Mouse (Mus musculus) midbrain, postnatal 0 days (tissue): ENCODE measurements around the gene Trim21. TPM values are rescaled to one million over a fixed set of nuclear protein-coding genes. Genes with fewer than 3 reads are reported as not detected.

Experiments
- ATAC-seq: fragments of 200-750 bp; cut with Nextera tagmentation; 2 replicates; pipeline ENCODE4 v1.8.0; 2017; ENCODE audit warnings: moderate number of reproducible peaks, mild to moderate bottlenecking, moderate TSS enrichment, moderate library complexity; ENCODE audit not compliant: low FRiP score
- DNase-seq: peaks from one replicate; pipeline ENCODE4 v3.0.0-alpha.2; 2015; ENCODE audit warnings: low spot score
- H3K27ac ChIP-seq: fragments of 300-500 bp; sonication (generic); 2 replicates; pipeline ENCODE4 v1.5.1; 2014; ENCODE audit warnings: low read depth, mild to moderate bottlenecking, low read length, mixed read lengths
- H3K27me3 ChIP-seq: fragments of 300-500 bp; sonication (generic); 2 replicates; pipeline ENCODE4 v1.6.1; 2014; ENCODE audit warnings: low read length, control low read depth, mixed read lengths; ENCODE audit not compliant: insufficient read depth
- H3K36me3 ChIP-seq: fragments of 300-500 bp; sonication (generic); 2 replicates; pipeline ENCODE4 v1.6.1; 2014; ENCODE audit warnings: low read length, control low read depth, mixed read lengths; ENCODE audit not compliant: insufficient read depth
- H3K4me1 ChIP-seq: fragments of 300-500 bp; sonication (generic); 2 replicates; pipeline ENCODE4 v1.6.1; 2014; ENCODE audit warnings: mild to moderate bottlenecking, control low read depth, antibody characterized with exemption, low read length, mixed read lengths; ENCODE audit not compliant: insufficient read depth
- H3K4me2 ChIP-seq: fragments of 300-500 bp; sonication (generic); 2 replicates; pipeline ENCODE4 v1.6.1; 2014; ENCODE audit warnings: low read depth, mild to moderate bottlenecking, low read length, mixed read lengths; ENCODE audit not compliant: poor library complexity, severe bottlenecking
- H3K4me3 ChIP-seq: fragments of 300-500 bp; sonication (generic); 2 replicates; pipeline ENCODE4 v1.5.1; 2014; ENCODE audit warnings: low read depth, mild to moderate bottlenecking, low read length, moderate library complexity
- H3K9ac ChIP-seq: fragments of 300-500 bp; sonication (generic); replicated peaks from 2 replicates; pipeline ENCODE4 v1.6.1; 2014; ENCODE audit warnings: mild to moderate bottlenecking, low read length, moderate library complexity, mixed read lengths; ENCODE audit not compliant: poor library complexity, severe bottlenecking
- H3K9me3 ChIP-seq: fragments of 300-500 bp; sonication (generic); 2 replicates; pipeline ENCODE4 v1.6.1; 2016; ENCODE audit warnings: low read length, control low read depth
- CTCF ChIP-seq: IDR thresholded peaks from 2 replicates; pipeline ENCODE4 v1.5.1; 2016; ENCODE audit warnings: antibody characterized with exemption, mild to moderate bottlenecking
- WGBS: fragments of 180-500 bp; shearing (Covaris S2); extraction: QIAGEN DNeasy Blood & Tissue Kit; methylation state at CpG from one replicate; pipeline ENCODE4 v1.1.7; 2014; 5-methylcytosine and 5-hydroxymethylcytosine counted together
- polyA plus RNA-seq: library from polyadenylated mRNA; unstranded; fragments of >200 nt; fragmentation: Nextera tagmentation; extraction: Ambion mirVana; gene quantifications from 2 replicates; pipeline ENCODE4 v1.2.1, GENCODE M21; 2015
- total RNA-seq: library from RNA; depleted of rRNA; stranded (reverse); fragments of >200 nt; gene quantifications from 2 replicates; pipeline ENCODE4 v1.2.3, GENCODE M21; 2014; rRNA removed

Gene Trim21
- total and polyA plus RNA-seq, 2 experiments from 2014 or later: 0.42 to 3.8 TPM

GRCm38 (mm10) chr7:102511927-102512326 is 53.4 kb downstream of the Trim21 start:
- WGBS: 96% methylated on average over 10 of the region's 10 CpGs
- Histone ChIP-seq H3K4me2 (no peak overlapping the region), H3K4me3 (no peak overlapping the region), H3K36me3 (no peaks in the 10 kb centered on the region), H3K27me3 (peaks cover 5% of the 10 kb centered on the region; the same call in 1 of the 2 replicates), H3K9ac (no peak overlapping the region), H3K27ac (no peak overlapping the region), H3K9me3 (no peaks in the 10 kb centered on the region), H3K4me1 (no peaks in the 10 kb centered on the region)
- DNase-seq: no peak
- TF ChIP-seq CTCF: no peak
- ATAC-seq: no peak

- TF ChIP-seq CTCF: no peak
- WGBS: 76% methylated on average over 7 of the region's 7 CpGs
- Histone ChIP-seq H3K4me3 (no peak overlapping the region), H3K9ac (no peak overlapping the region), H3K27me3 (peaks cover 5% of the 10 kb centered on the region; the same call in 1 of the 2 replicates), H3K36me3 (no peaks in the 10 kb centered on the region), H3K4me2 (no peak overlapping the region), H3K4me1 (no peaks in the 10 kb centered on the region), H3K9me3 (no peaks in the 10 kb centered on the region), H3K27ac (no peak overlapping the region)
- DNase-seq (no peak), ATAC-seq (no peak)
Measured at GRCm38 (mm10) chr7:102509726-102510125, 55.6 kb downstream of the Trim21 start.

GRCm38 (mm10) chr7:102508666-102509065 is 56.6 kb downstream of the Trim21 start:
- no peak for TF ChIP-seq CTCF
- ATAC-seq: no peak

GRCm38 (mm10) chr7:102508066-102508465 is 57.2 kb downstream of the Trim21 start:
- H3K4me1 ChIP-seq: no peaks in the 10 kb centered on the region
- H3K27me3 ChIP-seq: no peaks in the 10 kb centered on the region
- H3K4me3 ChIP-seq: no peak overlapping the region
- no peak for ATAC-seq
- no peak overlapping the region for H3K9ac ChIP-seq
- no peak for DNase-seq
- H3K36me3 ChIP-seq: no peaks in the 10 kb centered on the region
- TF ChIP-seq CTCF: no peak
- H3K27ac ChIP-seq: no peak overlapping the region
- 93% methylated on average over 9 of the region's 9 CpGs for WGBS
- no peak overlapping the region for H3K4me2 ChIP-seq
- H3K9me3 ChIP-seq: no peaks in the 10 kb centered on the region

More at GRCm38 (mm10) chr7:102508666-102509065, 56.6 kb downstream of the Trim21 start:
- no peak overlapping the region for H3K4me2 ChIP-seq
- H3K9ac ChIP-seq: no peak overlapping the region
- no peak overlapping the region for H3K4me3 ChIP-seq
- H3K4me1 ChIP-seq: no peaks in the 10 kb centered on the region
- H3K27me3 ChIP-seq: peaks cover under 1% of the 10 kb centered on the region; the same call in 1 of the 2 replicates
- H3K9me3 ChIP-seq: no peaks in the 10 kb centered on the region
- no peaks in the 10 kb centered on the region for H3K36me3 ChIP-seq
- H3K27ac ChIP-seq: no peak overlapping the region
- 92% methylated on average over 6 of the region's 6 CpGs for WGBS
- no peak for DNase-seq

Other genes with a start within 250 kb of the Trim21 start
- 31.2 and 35.6 TPM in 2 replicates for gene Rrm1, start 123.8 kb downstream of the Trim21 start, total RNA-seq
- gene Rrm1, start 123.8 kb downstream of the Trim21 start, polyA plus RNA-seq: 25.0 and 26.1 TPM in 2 replicates
- gene Olfr543, start 83.8 kb downstream of the Trim21 start, total RNA-seq: not detected in 2 replicates
- gene Olfr543, start 83.8 kb downstream of the Trim21 start, polyA plus RNA-seq: 0.29 and 0.38 TPM in 2 replicates
- gene Olfr544, start 77.2 kb downstream of the Trim21 start, total RNA-seq: not detected in 2 replicates
- gene Olfr544, start 77.2 kb downstream of the Trim21 start, polyA plus RNA-seq: 0.12 TPM in 1 of 2 replicates, not detected in the other
- not detected in 2 replicates for gene Olfr545, start 65.9 kb downstream of the Trim21 start, total RNA-seq
- 0.07 and 0.17 TPM in 2 replicates for gene Olfr545, start 65.9 kb downstream of the Trim21 start, polyA plus RNA-seq
- not detected in 2 replicates for gene Olfr547, start 30.7 kb downstream of the Trim21 start, total RNA-seq
- gene Olfr547, start 30.7 kb downstream of the Trim21 start, polyA plus RNA-seq: not detected in 2 replicates
- not detected in 2 replicates for gene Olfr548-ps1, start 24.6 kb downstream of the Trim21 start, total RNA-seq
- gene Olfr548-ps1, start 24.6 kb downstream of the Trim21 start, polyA plus RNA-seq: not detected in 2 replicates
- gene Olfr549, start 15.6 kb downstream of the Trim21 start, total RNA-seq: not detected in 2 replicates
- gene Olfr549, start 15.6 kb downstream of the Trim21 start, polyA plus RNA-seq: not detected in 2 replicates
- gene Olfr550, start 6.0 kb upstream of the Trim21 start, total RNA-seq: not detected in 2 replicates
- not detected in 2 replicates for gene Olfr550, start 6.0 kb upstream of the Trim21 start, polyA plus RNA-seq
- gene Olfr551, start 26.4 kb upstream of the Trim21 start, total RNA-seq: not detected in 2 replicates
- gene Olfr551, start 26.4 kb upstream of the Trim21 start, polyA plus RNA-seq: not detected in 2 replicates
- not detected in 2 replicates for gene Olfr552, start 32.3 kb upstream of the Trim21 start, total RNA-seq
- gene Olfr552, start 32.3 kb upstream of the Trim21 start, polyA plus RNA-seq: not detected in 2 replicates
- not detected in 2 replicates for gene Olfr553, start 52.7 kb upstream of the Trim21 start, total RNA-seq
- not detected in 2 replicates for gene Olfr553, start 52.7 kb upstream of the Trim21 start, polyA plus RNA-seq
- not detected in 2 replicates for gene Olfr554, start 72.9 kb upstream of the Trim21 start, total RNA-seq
- not detected in 2 replicates for gene Olfr554, start 72.9 kb upstream of the Trim21 start, polyA plus RNA-seq
- gene Olfr555, start 93.3 kb upstream of the Trim21 start, total RNA-seq: not detected in 2 replicates
- not detected in 2 replicates for gene Olfr555, start 93.3 kb upstream of the Trim21 start, polyA plus RNA-seq
- gene Olfr556, start 99.4 kb upstream of the Trim21 start, total RNA-seq: not detected in 2 replicates
- not detected in 2 replicates for gene Olfr556, start 99.4 kb upstream of the Trim21 start, polyA plus RNA-seq
- gene Trim68, start 121.8 kb upstream of the Trim21 start, total RNA-seq: 6.9 and 7.1 TPM in 2 replicates
- gene Trim68, start 121.8 kb upstream of the Trim21 start, polyA plus RNA-seq: 4.9 and 5.7 TPM in 2 replicates
- not detected in 2 replicates for gene Olfr557, start 130.4 kb upstream of the Trim21 start, total RNA-seq
- gene Olfr557, start 130.4 kb upstream of the Trim21 start, polyA plus RNA-seq: not detected in 2 replicates
- gene Olfr558, start 136.7 kb upstream of the Trim21 start, total RNA-seq: 0.05 and 0.16 TPM in 2 replicates
- gene Olfr558, start 136.7 kb upstream of the Trim21 start, polyA plus RNA-seq: not detected in 2 replicates
- not detected in 2 replicates for gene Olfr33, start 153.6 kb upstream of the Trim21 start, total RNA-seq
- not detected in 2 replicates for gene Olfr33, start 153.6 kb upstream of the Trim21 start, polyA plus RNA-seq
- gene Olfr559, start 162.0 kb upstream of the Trim21 start, total RNA-seq: not detected in 2 replicates
- not detected in 2 replicates for gene Olfr559, start 162.0 kb upstream of the Trim21 start, polyA plus RNA-seq
- not detected in 2 replicates for gene Olfr560, start 193.9 kb upstream of the Trim21 start, total RNA-seq
- gene Olfr560, start 193.9 kb upstream of the Trim21 start, polyA plus RNA-seq: not detected in 2 replicates
- gene Olfr78, start 194.0 kb upstream of the Trim21 start, total RNA-seq: not detected in 2 replicates
- gene Olfr78, start 194.0 kb upstream of the Trim21 start, polyA plus RNA-seq: 0.09 and 0.10 TPM in 2 replicates
- gene Olfr561, start 205.7 kb upstream of the Trim21 start, total RNA-seq: not detected in 2 replicates
- 0.06 TPM in 1 of 2 replicates, not detected in the other for gene Olfr561, start 205.7 kb upstream of the Trim21 start, polyA plus RNA-seq
- gene Olfr564, start 238.0 kb upstream of the Trim21 start, total RNA-seq: not detected in 2 replicates
- gene Olfr564, start 238.0 kb upstream of the Trim21 start, polyA plus RNA-seq: not detected in 2 replicates